Mouse (Mus musculus) layer of hippocampus, postnatal 14 days (tissue): ENCODE measurements at regions not wholly inside any gene's neighbourhood (a gene's known extent, or its start where the extent isn't known, plus 50 kb on each side); places are given as distances from the start of the nearest gene placed in this dataset.
A peak's percentile ranks its signal among the peaks of the same experiment; 100 is the strongest.

Experiments
- DNase-seq, 2 experiments: peaks; one replicate each; pipeline ENCODE4 v3.0.0; 2021 to 2022; ENCODE audit warnings: low spot score in 2 of 2, mixed read lengths in 1 of 2

- DNase-seq: no peak
Measured at GRCm38 (mm10) chr1:61050346-61050745, 72.6 kb downstream of the Icos start.

- DNase-seq: no peak
Measured at GRCm38 (mm10) chr1:61053676-61054075, 75.9 kb downstream of the Icos start.

GRCm38 (mm10) chr1:61054391-61054790 lies 76.7 kb downstream of the Icos start:
- DNase-seq: no peak

GRCm38 (mm10) chr1:61055176-61055575 lies 77.4 kb downstream of the Icos start:
- DNase-seq: peak; percentile 74 to 83

GRCm38 (mm10) chr1:61059910-61060536 lies 82.3 kb downstream of the Icos start:
- DNase-seq: no peak

GRCm38 (mm10) chr1:61061892-61062460 lies 84.2 kb downstream of the Icos start:
- peak in 1 of 2 experiments; percentile 71 for DNase-seq

GRCm38 (mm10) chr1:61068112-61068511 lies 90.4 kb downstream of the Icos start:
- no peak for DNase-seq

- DNase-seq: no peak
Measured at GRCm38 (mm10) chr1:61074127-61074526, 96.4 kb downstream of the Icos start.

GRCm38 (mm10) chr1:61075335-61075734 lies 97.6 kb downstream of the Icos start:
- DNase-seq: no peak

- no peak for DNase-seq
Measured at GRCm38 (mm10) chr1:61084732-61085131, 107.0 kb downstream of the Icos start.

GRCm38 (mm10) chr1:61086811-61087210 lies 109.1 kb downstream of the Icos start:
- DNase-seq: no peak

- DNase-seq: no peak
Measured at GRCm38 (mm10) chr1:61090801-61091200, 113.1 kb downstream of the Icos start.

GRCm38 (mm10) chr1:61095481-61096165 lies 117.9 kb downstream of the Icos start:
- no peak for DNase-seq

GRCm38 (mm10) chr1:61099341-61099740 lies 121.6 kb downstream of the Icos start:
- no peak for DNase-seq

- DNase-seq: no peak
Measured at GRCm38 (mm10) chr1:61101679-61102078, 124.0 kb downstream of the Icos start.

GRCm38 (mm10) chr1:61102346-61102745 lies 124.6 kb downstream of the Icos start:
- no peak for DNase-seq

- peak in 1 of 2 experiments; percentile 17 for DNase-seq
Measured at GRCm38 (mm10) chr1:61103581-61103980, 125.9 kb downstream of the Icos start.

GRCm38 (mm10) chr1:61111731-61112309 lies 134.1 kb downstream of the Icos start:
- DNase-seq: peak in 1 of 2 experiments; percentile 42

- DNase-seq: no peak
Measured at GRCm38 (mm10) chr1:61117535-61117934, 139.8 kb downstream of the Icos start.

- no peak for DNase-seq
Measured at GRCm38 (mm10) chr1:61118071-61118470, 140.3 kb downstream of the Icos start.

- DNase-seq: no peak
Measured at GRCm38 (mm10) chr1:61121480-61121879, 143.8 kb downstream of the Icos start.

GRCm38 (mm10) chr1:61125127-61125526 lies 147.4 kb downstream of the Icos start:
- no peak for DNase-seq
